Mouse (Mus musculus): Measurements from ENCODE around the gene Kcnn4. TPM values are rescaled to one million over a fixed set of nuclear protein-coding genes. Genes with fewer than 3 reads are reported as not detected.

Gene Kcnn4
- total and polyA plus RNA-seq, 3 experiments, result 188 to 256 TPM; not detected in 1

DNA sequence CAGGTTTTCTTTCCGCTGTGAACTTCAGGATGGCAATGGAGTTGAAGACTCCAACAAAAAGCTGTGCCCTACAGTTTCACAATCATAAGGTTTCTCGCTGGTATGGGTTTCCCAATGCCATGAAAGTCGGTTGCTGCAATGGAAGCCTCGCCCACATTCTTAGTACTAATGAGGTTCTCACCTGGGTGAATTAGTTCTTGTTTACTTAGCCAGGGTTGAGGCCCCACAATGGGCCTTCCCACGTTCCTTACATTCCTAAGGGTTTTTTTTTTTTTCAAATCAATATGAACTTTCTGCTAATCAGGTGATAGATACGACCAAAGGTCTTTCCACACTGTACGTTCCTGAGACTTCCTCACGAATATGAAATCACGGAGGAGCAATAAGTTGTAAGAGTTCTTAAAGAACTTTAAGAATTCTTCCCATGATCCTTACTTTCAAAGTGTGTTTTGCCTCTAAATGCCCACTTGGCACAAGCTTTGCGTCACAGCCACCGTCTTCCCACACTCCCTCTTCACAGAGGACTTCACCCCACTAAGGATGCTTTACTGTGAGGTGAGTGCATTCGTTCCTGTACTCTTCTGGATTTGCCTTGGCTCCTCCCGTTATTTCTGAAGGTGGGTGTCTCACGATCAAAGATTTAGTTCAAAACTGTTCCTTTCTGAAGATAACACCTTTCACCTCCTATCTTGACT, 42.6 kb upstream of the Kcnn4 start:
- no peak overlapping the region for H3K9ac ChIP-seq (ENCODE audit: control insufficient read depth, low read depth, low read length, poor library complexity, severe bottlenecking)
- no peak overlapping the region for H3K4me3 ChIP-seq (ENCODE audit: control insufficient read depth in 1 of 2, insufficient read depth in 1 of 2, low read depth in 2 of 2, low read length in 2 of 2)
- H3K36me3 ChIP-seq (ENCODE audit: control insufficient read depth in 1 of 2, insufficient read depth in 2 of 2, low read length in 2 of 2), result no peaks in the 10 kb centered on the region
- no peaks in the 10 kb centered on the region; a peak in 2 of 4 replicates for H3K27me3 ChIP-seq (ENCODE audit: control insufficient read depth in 1 of 2, insufficient read depth in 2 of 2, low read length in 2 of 2)
- no peaks in the 10 kb centered on the region for H3K79me2 ChIP-seq (ENCODE audit: control insufficient read depth, insufficient read depth, low read length, poor library complexity)
- H3K27ac ChIP-seq (ENCODE audit: control insufficient read depth, low read depth, low read length), result no peak overlapping the region
- no peaks in the 10 kb centered on the region for H3K9me3 ChIP-seq (replicated peaks; ENCODE audit: insufficient read depth, low read length)
- DNase-seq (ENCODE audit: low read depth, low spot score), result no peak
- TF ChIP-seq MXI1 (IDR thresholded peaks at IDR 0.05; ENCODE audit: low read depth, low read length), result no peak
- no peak for TF ChIP-seq UBTF (IDR thresholded peaks at IDR 0.05; ENCODE audit: borderline replicate concordance, insufficient read depth, low read depth, low read length)
- no peak for TF ChIP-seq CHD1 (IDR thresholded peaks at IDR 0.05; ENCODE audit: low read depth, low read length)
- TF ChIP-seq RCOR1 (IDR thresholded peaks at IDR 0.05; ENCODE audit: low read depth, low read length), result no peak
- no peak for TF ChIP-seq KAT2A (conservative IDR thresholded peaks at IDR 0.05; ENCODE audit: low read depth, low read length)
- TF ChIP-seq SIN3A (IDR thresholded peaks at IDR 0.05; ENCODE audit: low read length), result no peak
- TF ChIP-seq MYC (IDR thresholded peaks at IDR 0.05; ENCODE audit: low read depth, low read length), result no peak
- H3K4me1 ChIP-seq (ENCODE audit: control insufficient read depth in 1 of 2, insufficient read depth in 2 of 2, low read length in 2 of 2), result no peaks in the 10 kb centered on the region

DNA sequence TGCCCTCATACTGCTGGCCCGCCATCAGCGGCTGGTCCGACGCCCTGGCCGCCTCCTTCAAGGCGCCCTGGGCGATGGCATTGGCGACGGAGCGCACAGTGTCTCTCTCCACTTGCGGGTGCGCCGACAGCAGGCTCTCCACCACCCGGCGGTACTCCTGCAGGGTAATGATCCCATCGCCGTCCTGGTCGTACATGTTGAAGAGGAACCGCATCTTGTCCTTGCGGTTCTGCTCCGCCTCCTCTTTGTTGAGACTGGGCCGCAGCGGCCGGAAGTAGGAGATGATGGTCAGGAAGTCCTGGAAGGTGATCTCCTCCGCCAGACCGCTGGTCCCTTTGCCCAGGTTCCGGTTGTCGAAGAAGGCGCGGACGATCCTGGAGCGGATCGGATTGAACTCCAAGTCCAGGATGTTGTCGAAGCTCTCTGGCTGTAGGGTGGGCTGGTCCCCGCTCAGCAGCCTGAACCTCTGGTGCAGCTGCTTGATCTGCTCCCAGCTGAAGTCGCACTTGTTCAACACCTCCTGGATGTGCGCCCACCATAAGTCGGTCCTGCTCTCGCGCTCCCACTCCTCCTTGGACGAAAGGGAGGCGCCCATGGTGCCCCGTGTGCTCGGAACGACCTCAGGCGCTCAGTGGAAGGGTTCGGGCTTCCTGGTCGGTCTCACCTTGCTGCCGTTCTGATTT, 36.6 kb upstream of the Kcnn4 start, which contains the start of gene Tescl:
Tescl (minus strand) TSS at position 633 of the 683 bp plus-strand sequence.
- no peak within 1 kb of the TSS for H3K9ac ChIP-seq (ENCODE audit: control insufficient read depth, low read depth, low read length, poor library complexity, severe bottlenecking)

DNA sequence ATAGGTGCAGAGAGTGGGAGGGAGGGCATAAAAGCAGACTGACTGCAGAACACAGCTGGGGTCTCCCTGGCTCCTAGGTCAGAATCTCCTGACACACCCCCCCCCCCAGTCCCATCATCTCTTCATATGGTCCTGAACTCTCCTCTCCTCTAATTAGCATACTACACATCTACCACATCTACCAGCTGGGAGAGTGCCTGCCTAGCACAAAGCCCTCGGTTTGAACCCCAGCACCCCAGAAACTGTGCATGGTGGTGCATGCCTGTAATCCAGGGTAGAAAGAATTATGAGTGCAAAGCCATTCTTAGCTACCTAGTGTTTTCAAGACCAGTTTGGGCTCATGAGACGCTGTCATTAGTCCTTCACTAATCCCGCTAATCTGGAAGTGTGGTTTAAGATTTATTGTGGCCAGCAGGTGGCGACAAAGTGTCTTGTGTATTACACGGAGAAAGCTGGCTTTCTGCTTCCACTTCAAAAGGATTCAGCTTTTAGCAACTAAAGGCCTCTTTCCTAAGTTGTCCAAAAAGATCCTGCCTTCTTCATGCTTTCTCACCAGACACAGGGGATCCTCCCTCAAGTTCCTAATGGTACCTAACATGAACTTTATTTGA, 34.3 kb upstream of the Kcnn4 start:
- TF ChIP-seq RAD21 (IDR thresholded peaks at IDR 0.05; ENCODE audit: low read depth, low read length), result peak; percentile 76
- TF ChIP-seq ZC3H11A (IDR thresholded peaks at IDR 0.05; ENCODE audit: low read depth, low read length), result peak; percentile 70
- TF ChIP-seq SIN3A (IDR thresholded peaks at IDR 0.05; ENCODE audit: low read length), result no peak
- TF ChIP-seq SMC3 (IDR thresholded peaks at IDR 0.05; ENCODE audit: low read depth, low read length), result peak; percentile 84
- TF ChIP-seq CTCF (IDR thresholded peaks at IDR 0.05 in 2 of 3, conservative IDR thresholded peaks at IDR 0.05 in 1 of 3; ENCODE audit: control insufficient read depth in 1 of 3, insufficient read depth in 1 of 3, low read depth in 2 of 3, low read length in 3 of 3, poor library complexity in 1 of 3, severe bottlenecking in 1 of 3), result peak; percentile 58 to 90 (median 60)
- DNase-seq (ENCODE audit: low read depth, low spot score), result peak; percentile 84
- H3K4me1 ChIP-seq (ENCODE audit: control insufficient read depth in 1 of 2, insufficient read depth in 2 of 2, low read length in 2 of 2), result no peaks in the 10 kb centered on the region

More for the DNA sequence above, 36.6 kb upstream of the Kcnn4 start, which contains the start of gene Tescl:
- Histone ChIP-seq H3K4me3 (ENCODE audit: control insufficient read depth in 1 of 2, insufficient read depth in 1 of 2, low read depth in 2 of 2, low read length in 2 of 2) (no peak within 1 kb of the TSS), H3K9me3 (replicated peaks; ENCODE audit: insufficient read depth, low read length) (no peaks in the 10 kb centered on the region), H3K27me3 (ENCODE audit: control insufficient read depth in 1 of 2, insufficient read depth in 2 of 2, low read length in 2 of 2) (no peaks in the 10 kb centered on the region), H3K4me1 (ENCODE audit: control insufficient read depth in 1 of 2, insufficient read depth in 2 of 2, low read length in 2 of 2) (no peaks in the 10 kb centered on the region), H3K27ac (ENCODE audit: control insufficient read depth, low read depth, low read length) (no peak within 1 kb of the TSS), H3K79me2 (ENCODE audit: control insufficient read depth, insufficient read depth, low read length, poor library complexity) (no peaks in the 10 kb centered on the region), H3K36me3 (ENCODE audit: control insufficient read depth in 1 of 2, insufficient read depth in 2 of 2, low read length in 2 of 2) (no peaks in the 10 kb centered on the region)
- no peak for DNase-seq (ENCODE audit: low read depth, low spot score)
- no peak for TF ChIP-seq CHD1 (IDR thresholded peaks at IDR 0.05; ENCODE audit: low read depth, low read length)
- no peak for TF ChIP-seq RCOR1 (IDR thresholded peaks at IDR 0.05; ENCODE audit: low read depth, low read length)
- TF ChIP-seq SMC3 (IDR thresholded peaks at IDR 0.05; ENCODE audit: low read depth, low read length), result no peak
- no peak for TF ChIP-seq POLR2AphosphoS2 (IDR thresholded peaks at IDR 0.05; ENCODE audit: low read length)
- no peak for TF ChIP-seq ETS1 (IDR thresholded peaks at IDR 0.05; ENCODE audit: low read depth, low read length)
- no peak for TF ChIP-seq MAX (IDR thresholded peaks at IDR 0.05; ENCODE audit: low read length)
- TF ChIP-seq ZC3H11A (IDR thresholded peaks at IDR 0.05; ENCODE audit: low read depth, low read length), result no peak
- TF ChIP-seq MYB (IDR thresholded peaks at IDR 0.05; ENCODE audit: low read depth, low read length), result no peak
- no peak for TF ChIP-seq USF1 (IDR thresholded peaks at IDR 0.05; ENCODE audit: low read depth, low read length)
- no peak for TF ChIP-seq TBP (IDR thresholded peaks at IDR 0.05; ENCODE audit: low read depth, low read length)
- TF ChIP-seq NRF1 (IDR thresholded peaks at IDR 0.05; ENCODE audit: insufficient read depth, low read depth, low read length, poor library complexity, severe bottlenecking), result no peak
- TF ChIP-seq MXI1 (IDR thresholded peaks at IDR 0.05; ENCODE audit: low read depth, low read length), result no peak

More for the DNA sequence above, 34.3 kb upstream of the Kcnn4 start:
- Histone ChIP-seq H3K79me2 (ENCODE audit: control insufficient read depth, insufficient read depth, low read length, poor library complexity) (no peaks in the 10 kb centered on the region), H3K27ac (ENCODE audit: control insufficient read depth, low read depth, low read length) (no peak overlapping the region), H3K4me3 (ENCODE audit: control insufficient read depth in 1 of 2, insufficient read depth in 1 of 2, low read depth in 2 of 2, low read length in 2 of 2) (no peak overlapping the region), H3K36me3 (ENCODE audit: control insufficient read depth in 1 of 2, insufficient read depth in 2 of 2, low read length in 2 of 2) (no peaks in the 10 kb centered on the region), H3K27me3 (ENCODE audit: control insufficient read depth in 1 of 2, insufficient read depth in 2 of 2, low read length in 2 of 2) (no peaks in the 10 kb centered on the region), H3K9ac (ENCODE audit: control insufficient read depth, low read depth, low read length, poor library complexity, severe bottlenecking) (no peak overlapping the region), H3K9me3 (replicated peaks; ENCODE audit: insufficient read depth, low read length) (no peaks in the 10 kb centered on the region)
